Mouse (Mus musculus) stomach, postnatal 0 days (tissue): Measurements from ENCODE around the gene Rab17. TPM values are rescaled to one million over a fixed set of nuclear protein-coding genes. Genes with fewer than 3 reads are reported as not detected.
A peak's percentile ranks its signal among the peaks of the same experiment; 100 is the strongest.

Experiments
- ATAC-seq: fragments of 200-750 bp; cut with Nextera tagmentation; 2 replicates; pipeline ENCODE4 v1.8.0; 2017; ENCODE audit not compliant: low FRiP score, low TSS enrichment
- DNase-seq: peaks from one replicate; pipeline ENCODE4 v3.0.0-alpha.2; 2016; ENCODE audit warnings: low spot score
- H3K27ac ChIP-seq: fragments of 300-500 bp; sonication (generic); replicated peaks from 2 replicates; pipeline ENCODE4 v1.5.1; 2014; ENCODE audit warnings: mild to moderate bottlenecking, control low read depth
- H3K27me3 ChIP-seq: fragments of 300-500 bp; sonication (generic); 2 replicates; pipeline ENCODE4 v1.6.1; 2014; ENCODE audit warnings: low read length; ENCODE audit not compliant: control insufficient read depth, insufficient read depth
- H3K36me3 ChIP-seq: fragments of 300-500 bp; sonication (generic); 2 replicates; pipeline ENCODE4 v1.6.1; 2014; ENCODE audit warnings: low read length, mixed read lengths; ENCODE audit not compliant: control insufficient read depth, insufficient read depth
- H3K4me1 ChIP-seq: fragments of 300-500 bp; sonication (generic); replicated peaks from 2 replicates; pipeline ENCODE4 v1.6.1; 2014; ENCODE audit warnings: antibody characterized with exemption; ENCODE audit not compliant: control insufficient read depth, insufficient read depth
- H3K4me2 ChIP-seq: fragments of 300-500 bp; sonication (generic); replicated peaks from 2 replicates; pipeline ENCODE4 v1.6.1; 2014; ENCODE audit warnings: low read depth, mild to moderate bottlenecking, control low read depth, moderate library complexity
- H3K4me3 ChIP-seq: fragments of 300-500 bp; sonication (generic); 2 replicates; pipeline ENCODE4 v1.5.1; 2014; ENCODE audit warnings: low read depth, low read length, control low read depth
- H3K9ac ChIP-seq: fragments of 300-500 bp; sonication (generic); 2 replicates; pipeline ENCODE4 v1.6.1; 2014; ENCODE audit warnings: mild to moderate bottlenecking, low read length, control low read depth, mixed read lengths
- H3K9me3 ChIP-seq: fragments of 300-500 bp; sonication (generic); 2 replicates; pipeline ENCODE4 v1.6.1; 2016; ENCODE audit warnings: low read length; ENCODE audit not compliant: control insufficient read depth
- CTCF ChIP-seq: IDR thresholded peaks from 2 replicates; pipeline ENCODE4 v1.5.1; 2016; ENCODE audit warnings: antibody characterized with exemption, low read depth, mild to moderate bottlenecking, moderate library complexity
- EP300 ChIP-seq: optimal IDR thresholded peaks from 2 replicates; pipeline ENCODE3; 2016; ENCODE audit warnings: antibody characterized with exemption
- WGBS: fragments of 180-500 bp; shearing (Covaris S2); extraction: QIAGEN DNeasy Blood & Tissue Kit; methylation state at CpG from one replicate; pipeline ENCODE4 v1.1.7; 2014; 5-methylcytosine and 5-hydroxymethylcytosine counted together
- polyA plus RNA-seq: library from polyadenylated mRNA; unstranded; fragments of >200 nt; fragmentation: Nextera tagmentation; extraction: Ambion mirVana; gene quantifications from 2 replicates; pipeline ENCODE4 v1.2.1, GENCODE M21; 2015

The Rab17 gene
- polyA plus RNA-seq, 1 experiment from 2014 or later, result 5.7 TPM

- Histone ChIP-seq H3K27me3 (no peaks in the 10 kb centered on the region), H3K4me3 (no peak overlapping the region), H3K36me3 (no peaks in the 10 kb centered on the region), H3K9ac (no peak overlapping the region), H3K4me1 (no peaks in the 10 kb centered on the region), H3K27ac (peak overlapping the region; percentile 45; the same call in 1 of the 2 replicates), H3K4me2 (no peak overlapping the region), H3K9me3 (no peaks in the 10 kb centered on the region)
- DNase-seq (no peak), ATAC-seq (peak; percentile 73; the same call in 1 of the 2 replicates)
- TF ChIP-seq EP300 (no peak), CTCF (no peak)
- 44% methylated on average over 10 of the region's 10 CpGs for WGBS
Observed at GRCm38 (mm10) chr1:90980638-90981330, 11.3 kb upstream of the Rab17 start.

GRCm38 (mm10) chr1:90975960-90976359, 6.5 kb upstream of the Rab17 start:
- TF ChIP-seq EP300 (no peak), CTCF (no peak)
- ATAC-seq (no peak), DNase-seq (no peak)
- H3K4me2 ChIP-seq, result no peak overlapping the region
- H3K27me3 ChIP-seq, result no peaks in the 10 kb centered on the region
- no peaks in the 10 kb centered on the region for H3K36me3 ChIP-seq
- 96% methylated on average over 4 of the region's 4 CpGs for WGBS
- no peaks in the 10 kb centered on the region for H3K9me3 ChIP-seq
- no peak overlapping the region for H3K4me3 ChIP-seq
- no peak overlapping the region for H3K27ac ChIP-seq
- H3K4me1 ChIP-seq, result peaks cover 2% of the 10 kb centered on the region; the same call in 1 of the 2 replicates
- H3K9ac ChIP-seq, result no peak overlapping the region

GRCm38 (mm10) chr1:90974906-90975649, 5.6 kb upstream of the Rab17 start:
- Histone ChIP-seq H3K9me3 (no peaks in the 10 kb centered on the region), H3K27ac (no peak overlapping the region), H3K9ac (no peak overlapping the region), H3K4me3 (no peak overlapping the region), H3K36me3 (no peaks in the 10 kb centered on the region), H3K27me3 (no peaks in the 10 kb centered on the region), H3K4me1 (peaks cover 2% of the 10 kb centered on the region; the same call in 1 of the 2 replicates), H3K4me2 (no peak overlapping the region)
- DNase-seq, result no peak
- TF ChIP-seq CTCF (no peak), EP300 (no peak)
- peak; percentile 41; the same call in 1 of the 2 replicates for ATAC-seq
- WGBS, result 33% methylated on average over 12 of the region's 12 CpGs

GRCm38 (mm10) chr1:90973574-90973911, 4.1 kb upstream of the Rab17 start:
- Histone ChIP-seq H3K36me3 (no peaks in the 10 kb centered on the region), H3K9ac (no peak overlapping the region), H3K4me1 (peaks cover 4% of the 10 kb centered on the region; the same call in 1 of the 2 replicates), H3K27me3 (no peaks in the 10 kb centered on the region), H3K9me3 (no peaks in the 10 kb centered on the region), H3K4me2 (no peak overlapping the region), H3K4me3 (no peak overlapping the region), H3K27ac (no peak overlapping the region)
- DNase-seq (no peak), ATAC-seq (peak; percentile 28; the same call in 1 of the 2 replicates)
- TF ChIP-seq CTCF (no peak), EP300 (no peak)
- 69% methylated on average over 2 of the region's 2 CpGs for WGBS

GRCm38 (mm10) chr1:90972911-90973573, 3.6 kb upstream of the Rab17 start:
- no peak overlapping the region for H3K9ac ChIP-seq

More at GRCm38 (mm10) chr1:90972911-90973573, 3.6 kb upstream of the Rab17 start:
- DNase-seq, result peak; percentile 93
- Histone ChIP-seq H3K36me3 (no peaks in the 10 kb centered on the region), H3K4me2 (no peak overlapping the region), H3K4me1 (peaks cover 4% of the 10 kb centered on the region; the same call in 1 of the 2 replicates), H3K4me3 (no peak overlapping the region), H3K9me3 (no peaks in the 10 kb centered on the region), H3K27ac (no peak overlapping the region), H3K27me3 (no peaks in the 10 kb centered on the region)
- TF ChIP-seq EP300 (no peak), CTCF (peak; percentile 100)
- peak; percentile 67 for ATAC-seq
- WGBS, result 17% methylated on average over 9 of the region's 9 CpGs
